Comparison of ENCODE assay signal across 8 mouse cellular contexts in the genomic region with DNA sequence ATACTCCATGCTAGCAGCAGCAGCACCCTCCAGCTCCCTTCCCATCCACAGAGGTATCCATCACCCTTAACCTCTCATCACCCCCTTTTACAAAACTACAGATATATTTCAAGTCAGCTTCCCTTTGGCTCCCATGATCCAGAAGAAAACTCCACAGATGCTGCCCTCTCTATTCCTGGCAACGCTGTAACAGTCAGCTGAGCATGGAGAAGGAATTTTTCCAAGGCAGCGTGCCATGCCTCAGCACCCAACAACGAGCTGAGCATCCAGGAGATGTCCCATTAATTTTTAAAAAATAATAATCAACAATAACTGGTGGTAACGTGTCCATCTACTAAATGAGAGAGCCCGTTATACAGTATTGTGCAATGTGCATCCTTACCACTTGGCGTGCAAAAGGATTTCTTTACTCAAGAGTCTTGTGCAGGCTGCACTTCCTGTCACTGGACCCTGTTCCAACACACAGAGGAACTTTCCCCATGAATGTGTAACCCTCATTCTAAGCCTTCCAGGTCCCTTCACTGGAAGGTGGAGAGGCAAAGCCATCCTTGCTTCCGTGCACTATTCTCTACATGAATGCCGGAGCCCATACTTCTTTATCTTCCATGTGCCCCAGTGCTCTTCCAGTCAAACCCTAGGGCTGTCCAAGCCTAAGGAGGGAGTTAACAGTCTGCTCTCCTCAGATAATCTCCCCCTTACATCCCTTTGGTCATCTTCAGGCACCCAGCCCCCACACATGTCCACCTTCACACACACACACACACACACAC. TPM values are rescaled to one million over a fixed set of nuclear protein-coding genes. Genes with fewer than 3 reads are reported as not detected.
DNase-seq lines count a peak whose midpoint lies in the region; ATAC-seq lines count a peak whose summit lies in the region.

No protein-coding gene starts in this region.

- H3K27ac ChIP-seq in kidney, embryonic 14.5 days (ENCODE audit: low read depth, low read length) = no peak overlapping the region
- peak overlapping the region; percentile 86; the same call in 1 of the 2 replicates for H3K27ac ChIP-seq in embryonic facial prominence, embryonic 13.5 days
- no peak overlapping the region for H3K27ac ChIP-seq in hindbrain, embryonic 12.5 days
- H3K27ac ChIP-seq in midbrain, embryonic 14.5 days (replicated peaks; ENCODE audit: low read depth, low read length) = no peak overlapping the region

- no peaks in the 10 kb centered on the region for H3K36me3 ChIP-seq in kidney, embryonic 14.5 days (ENCODE audit: control insufficient read depth, insufficient read depth, low read length)
- H3K36me3 ChIP-seq in embryonic facial prominence, embryonic 13.5 days = peaks cover 12% of the 10 kb centered on the region; the same call in 1 of the 2 replicates
- no peaks in the 10 kb centered on the region for H3K36me3 ChIP-seq in hindbrain, embryonic 12.5 days
- no peaks in the 10 kb centered on the region for H3K36me3 ChIP-seq in midbrain, embryonic 14.5 days (ENCODE audit: control insufficient read depth, insufficient read depth, low read length)

- peak overlapping the region; percentile 54 for H3K4me3 ChIP-seq in kidney, embryonic 14.5 days (ENCODE audit: low read length)
- peak overlapping the region; percentile 67 for H3K4me3 ChIP-seq in embryonic facial prominence, embryonic 13.5 days
- peak overlapping the region; percentile 41 for H3K4me3 ChIP-seq in hindbrain, embryonic 12.5 days
- H3K4me3 ChIP-seq in midbrain, embryonic 14.5 days (replicated peaks; ENCODE audit: low read depth, low read length) = no peak overlapping the region

- H3K4me1 ChIP-seq in kidney, embryonic 14.5 days (ENCODE audit: control insufficient read depth, insufficient read depth, low read length) = peaks cover 39% of the 10 kb centered on the region
- H3K4me1 ChIP-seq in embryonic facial prominence, embryonic 13.5 days = peaks cover 69% of the 10 kb centered on the region
- peaks cover 43% of the 10 kb centered on the region for H3K4me1 ChIP-seq in hindbrain, embryonic 12.5 days
- peaks cover 34% of the 10 kb centered on the region for H3K4me1 ChIP-seq in midbrain, embryonic 14.5 days (ENCODE audit: control insufficient read depth, insufficient read depth, low read length)

- no peaks in the 10 kb centered on the region for H3K9me3 ChIP-seq in kidney, embryonic 14.5 days (ENCODE audit: control insufficient read depth, low read length)
- H3K9me3 ChIP-seq in embryonic facial prominence, embryonic 13.5 days = 0 out of 2 replicates have a peak, but pooled peaks cover 4% of the 10 kb centered on the region
- 0 out of 2 replicates have a peak, but pooled peaks cover 3% of the 10 kb centered on the region for H3K9me3 ChIP-seq in hindbrain, embryonic 12.5 days (replicated peaks)
- H3K9me3 ChIP-seq in midbrain, embryonic 14.5 days (ENCODE audit: control insufficient read depth, low read length) = no peaks in the 10 kb centered on the region

- no peak for ATAC-seq in kidney, embryonic 14.5 days (ENCODE audit: low FRiP score, low TSS enrichment)
- no peak for ATAC-seq in embryonic facial prominence, embryonic 13.5 days (ENCODE audit: insufficient number of reproducible peaks, insufficient read depth, low FRiP score, low TSS enrichment, low read depth)
- no peak for ATAC-seq in hindbrain, embryonic 12.5 days (ENCODE audit: low FRiP score)
- ATAC-seq in midbrain, embryonic 14.5 days (ENCODE audit: low FRiP score, low TSS enrichment) = no peak

- H3K27me3 ChIP-seq in kidney, embryonic 14.5 days (ENCODE audit: control insufficient read depth, insufficient read depth, low read length) = no peaks in the 10 kb centered on the region
- H3K27me3 ChIP-seq in embryonic facial prominence, embryonic 13.5 days = no peaks in the 10 kb centered on the region
- H3K27me3 ChIP-seq in hindbrain, embryonic 12.5 days = peaks cover 60% of the 10 kb centered on the region
- H3K27me3 ChIP-seq in midbrain, embryonic 14.5 days (ENCODE audit: control insufficient read depth, insufficient read depth, low read length) = peaks cover 50% of the 10 kb centered on the region

- 0 out of 2 replicates have a peak overlapping the region, but pooled peaks have one; percentile 61 for H3K9ac ChIP-seq in kidney, embryonic 14.5 days (ENCODE audit: low read depth, low read length)
- H3K9ac ChIP-seq in embryonic facial prominence, embryonic 13.5 days = peak overlapping the region; percentile 80
- H3K9ac ChIP-seq in hindbrain, embryonic 12.5 days = peak overlapping the region; percentile 44; the same call in 1 of the 2 replicates
- no peak overlapping the region for H3K9ac ChIP-seq in midbrain, embryonic 14.5 days (replicated peaks; ENCODE audit: low read length)

- DNase-seq in kidney, postnatal 36 days = no peak
- DNase-seq in midbrain, embryonic 14.5 days = peak; percentile 20
- no peak for DNase-seq in right cerebral cortex, postnatal 36 days (ENCODE audit: low spot score in 2 of 2)
- DNase-seq in spleen, postnatal 10 days (ENCODE audit: low spot score in 2 of 2) = no peak
- DNase-seq in thymus, postnatal 10 days (ENCODE audit: low spot score in 2 of 2) = no peak

- H3K4me2 ChIP-seq in kidney, embryonic 14.5 days (replicated peaks; ENCODE audit: low read depth, low read length) = peak overlapping the region; percentile 86
- peak overlapping the region; percentile 91 for H3K4me2 ChIP-seq in embryonic facial prominence, embryonic 13.5 days
- H3K4me2 ChIP-seq in hindbrain, embryonic 12.5 days (replicated peaks) = peak overlapping the region; percentile 74
- H3K4me2 ChIP-seq in midbrain, embryonic 14.5 days (ENCODE audit: low read length) = peak overlapping the region; percentile 64

- 55% methylated on average over 8 of the region's 8 CpGs for WGBS in kidney, embryonic 14.5 days
- WGBS in embryonic facial prominence, embryonic 13.5 days = 44% methylated on average over 8 of the region's 8 CpGs
- WGBS in hindbrain, embryonic 12.5 days = 54% methylated on average over 8 of the region's 8 CpGs
- 51% methylated on average over 8 of the region's 8 CpGs for WGBS in midbrain, embryonic 14.5 days

RNA-seq across cellular contexts. Expression of a gene that starts 5.0 kb away (rescaled TPM):
- 20.7 TPM in 2 replicates for polyA plus RNA-seq in kidney, embryonic 14.5 days (2014; fragmentation: Nextera tagmentation; extraction: Ambion mirVana)
- 35.3 and 41.1 TPM in 2 replicates for polyA plus RNA-seq in embryonic facial prominence, embryonic 13.5 days (2015; fragmentation: Nextera tagmentation; extraction: Ambion mirVana)
- 4.3 and 4.7 TPM in 2 replicates for polyA plus RNA-seq in hindbrain, embryonic 12.5 days (2016; fragmentation: Nextera tagmentation; extraction: Ambion mirVana)
- 1.4 and 1.8 TPM in 2 replicates for polyA plus RNA-seq in midbrain, embryonic 14.5 days (2014; fragmentation: Nextera tagmentation; extraction: Ambion mirVana)
